Mouse (Mus musculus) monocyte, adult 5-6 weeks (primary cell): ENCODE data around the gene Krit1. TPM values are rescaled to one million over a fixed set of nuclear protein-coding genes. Genes with fewer than 3 reads are reported as not detected.
A peak's percentile ranks its signal among the peaks of the same experiment; 100 is the strongest.
"Not testable (repeated sequence)": the region's sequence is repeated elsewhere in the genome, so short reads cannot be mapped to it uniquely, and the experiment has no call there.

Source experiments
- ATAC-seq: fragments of 153-309, 156-312 bp; replicated peaks from 2 replicates; pipeline ENCODE4 v1.8.0; 2017; ENCODE audit warnings: mild to moderate bottlenecking; ENCODE audit not compliant: low TSS enrichment, insufficient number of reproducible peaks, severe bottlenecking, poor library complexity, low FRiP score
- total RNA-seq: library from RNA; stranded (forward); fragments of 200-1000, 200-491, 200-594 nt; gene quantifications from 3 replicates; pipeline ENCODE4 v1.2.3, GENCODE M21; 2017

Gene Krit1
- total RNA-seq, 1 experiment from 2014 or later: 86.0 TPM

GRCm38 (mm10) chr5:3870161-3870560, 67.2 kb downstream of the Krit1 start:
- ATAC-seq: no peak

- ATAC-seq: no peak
Measured at GRCm38 (mm10) chr5:3872348-3872747, 69.4 kb downstream of the Krit1 start.

GRCm38 (mm10) chr5:3873485-3873884, 70.5 kb downstream of the Krit1 start:
- ATAC-seq: no peak

- not testable (repeated sequence) for ATAC-seq
Measured at GRCm38 (mm10) chr5:3886862-3887261, 83.9 kb downstream of the Krit1 start.

- ATAC-seq: no peak
Measured at GRCm38 (mm10) chr5:3889201-3889600, 86.2 kb downstream of the Krit1 start.

GRCm38 (mm10) chr5:3893459-3894293, 90.7 kb downstream of the Krit1 start, which contains the start of gene Mterf1a:
Gene Mterf1a (minus strand): TSS chr5:3893933.
- ATAC-seq: peak; percentile 98

GRCm38 (mm10) chr5:3894294-3894619, 91.3 kb downstream of the Krit1 start:
- not testable (repeated sequence) for ATAC-seq

Other genes starting within 250 kb of the Krit1 start
- gene 1700109H08Rik, start 231.6 kb upstream of the Krit1 start, total RNA-seq: 12.4 to 25.7 TPM (median 14.7 TPM) in 3 replicates
- 11.5 to 35.7 TPM (median 17.7 TPM) in 3 replicates for gene Pex1, start 207.1 kb upstream of the Krit1 start, total RNA-seq
- 56.4 to 61.2 TPM (median 57.4 TPM) in 3 replicates for gene Rbm48, start 206.6 kb upstream of the Krit1 start, total RNA-seq
- not detected in 3 replicates for gene Tmbim7, start 152.0 kb upstream of the Krit1 start, total RNA-seq
- gene Gatad1, start 146.0 kb upstream of the Krit1 start, total RNA-seq: 87.9 to 138 TPM (median 109 TPM) in 3 replicates
- 61.0 to 88.3 TPM (median 78.2 TPM) in 3 replicates for gene Ankib1, start 259 bp upstream of the Krit1 start, total RNA-seq
- not detected in 3 replicates for gene Lrrd1, start 42.0 kb downstream of the Krit1 start, total RNA-seq
- gene Mterf1a, start 90.7 kb downstream of the Krit1 start, total RNA-seq: 10.0 to 29.5 TPM (median 21.4 TPM) in 3 replicates
- 41.5 to 104 TPM (median 62.5 TPM) in 3 replicates for gene Akap9, start 124.9 kb downstream of the Krit1 start, total RNA-seq